22 mouse cellular contexts compared by ENCODE assay signal in the genomic region with DNA sequence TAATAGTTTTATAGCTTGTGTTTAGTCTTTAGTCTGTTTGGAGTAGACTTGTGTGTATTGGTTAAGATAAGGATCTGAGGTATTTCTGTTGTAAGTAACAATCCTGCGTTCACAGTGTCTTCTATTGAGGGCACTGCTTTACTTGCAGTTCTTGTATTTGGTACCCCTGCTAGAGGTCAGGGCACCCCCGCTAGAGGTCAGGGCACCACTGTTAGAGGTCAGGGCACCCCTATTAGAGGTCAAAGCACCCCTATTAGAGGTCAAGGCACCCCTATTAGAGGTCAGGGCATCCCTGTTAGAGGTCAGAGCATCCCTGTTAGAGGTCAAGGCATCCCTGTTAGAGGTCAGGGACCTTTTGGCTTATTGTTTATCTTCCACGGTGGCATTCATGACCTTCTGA.
"Had no signal": no experiment of that assay in that cellular context is flagged by ENCODE, and none has a peak within 500 bp of the region (broad histone marks: within the 10 kb centered on the region; RNA-seq: fewer than 3 reads in every experiment).

No protein-coding gene starts in this region.

- H3K9me3 ChIP-seq: limb, embryonic 10.5 days; limb, embryonic 13.5 days; lung, embryonic 15.5 days; midbrain, embryonic 10.5 days; midbrain, embryonic 13.5 days had no signal

- H3K4me3 ChIP-seq: layer of hippocampus, adult 2 months; limb, embryonic 10.5 days; limb, embryonic 13.5 days; lung, embryonic 15.5 days; megakaryocyte, embryonic 14.5 days; midbrain, embryonic 10.5 days; midbrain, embryonic 13.5 days had no signal

- H3K27me3 ChIP-seq: limb, embryonic 13.5 days; lung, embryonic 15.5 days; megakaryocyte, embryonic 14.5 days; midbrain, embryonic 13.5 days had no signal

- H3K4me1 ChIP-seq: limb, embryonic 10.5 days; limb, embryonic 13.5 days; lung, embryonic 15.5 days; megakaryocyte, embryonic 14.5 days; midbrain, embryonic 13.5 days had no signal

- ATAC-seq: intestine, postnatal 0 days; midbrain, embryonic 13.5 days had no signal

- DNase-seq: kidney, adult 2 months; kidney, postnatal 25 days; layer of hippocampus, adult 9-11 months; lung, adult 18-20 months; lung, postnatal 10 days; lung, postnatal 36 days; right cerebral cortex, adult 18-20 months; right cerebral cortex, postnatal 14 days; right cerebral cortex, postnatal 4 days; thymus, adult 2 months; thymus, postnatal 14 days; thymus, postnatal 4 days had no signal

- H3K4me2 ChIP-seq: limb, embryonic 13.5 days; lung, embryonic 15.5 days; midbrain, embryonic 13.5 days had no signal

- H3K36me3 ChIP-seq: limb, embryonic 10.5 days; limb, embryonic 13.5 days; lung, embryonic 15.5 days; midbrain, embryonic 10.5 days; midbrain, embryonic 13.5 days had no signal

- H3K27ac ChIP-seq: kidney, postnatal 0 days; layer of hippocampus, adult 2 months; limb, embryonic 10.5 days; limb, embryonic 13.5 days; lung, embryonic 15.5 days; midbrain, embryonic 10.5 days; midbrain, embryonic 13.5 days; stomach, postnatal 0 days had no signal

- H3K9ac ChIP-seq: limb, embryonic 13.5 days; lung, embryonic 15.5 days; midbrain, embryonic 13.5 days had no signal
